Mouse (Mus musculus) T-helper 1 cell (primary cell): ENCODE results near the gene Adamtsl1.

Experiments used
- in situ Hi-C: fragments of 300-600 bp; cut with MboI, MseI; formaldehyde crosslinking; loops from one replicate; pipeline ENCODE4 v1.15.1; 2025; ENCODE audit warnings: high pct_unique_total_duplicates

Adamtsl1 gene

GRCm38 (mm10) chr4:86046881-86047280, 532.9 kb downstream of the Adamtsl1 start:
- in situ Hi-C loops = no loop called here

GRCm38 (mm10) chr4:86053487-86054237, 539.7 kb downstream of the Adamtsl1 start:
- in situ Hi-C loops = no loop called here

DNA sequence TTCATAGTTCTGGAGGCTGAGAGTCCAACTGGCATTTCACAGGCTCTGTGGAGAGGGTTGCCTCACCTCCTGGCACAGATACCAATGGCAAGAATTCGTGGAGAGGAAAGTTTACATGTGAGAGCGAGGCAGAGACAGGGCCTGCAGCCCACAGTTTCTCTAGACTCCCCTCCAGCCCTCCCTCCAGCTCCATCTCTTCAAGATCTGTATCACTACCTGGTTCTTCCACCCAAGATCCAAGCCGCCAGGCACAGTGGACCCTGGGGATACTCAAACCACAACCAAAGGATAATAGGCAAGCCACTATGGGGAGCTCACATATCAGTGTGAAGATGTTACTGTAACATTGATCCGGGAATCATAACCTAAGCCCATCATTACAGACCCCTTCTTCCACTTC, 546.6 kb downstream of the Adamtsl1 start:
- in situ Hi-C loops = no loop called here

DNA sequence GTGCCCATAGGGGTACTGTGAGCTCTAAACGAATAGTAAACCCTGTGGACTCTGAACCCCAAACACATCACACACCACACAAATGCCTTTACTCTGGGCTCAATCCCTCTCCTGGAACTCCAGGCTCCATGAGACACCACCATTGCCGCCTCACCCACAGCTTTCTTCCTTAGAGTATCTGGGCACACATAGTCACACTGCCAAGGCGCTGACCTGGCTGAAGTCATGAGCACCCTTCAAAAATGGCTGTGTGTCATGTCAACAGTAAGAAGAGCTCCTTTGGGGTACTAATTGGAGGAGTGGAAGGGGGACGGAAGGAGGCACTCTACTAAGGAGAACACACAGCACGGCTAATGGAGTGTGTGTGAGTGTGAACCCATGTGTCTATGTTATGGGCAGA, 554.4 kb downstream of the Adamtsl1 start:
- in situ Hi-C loops = no loop called here

DNA sequence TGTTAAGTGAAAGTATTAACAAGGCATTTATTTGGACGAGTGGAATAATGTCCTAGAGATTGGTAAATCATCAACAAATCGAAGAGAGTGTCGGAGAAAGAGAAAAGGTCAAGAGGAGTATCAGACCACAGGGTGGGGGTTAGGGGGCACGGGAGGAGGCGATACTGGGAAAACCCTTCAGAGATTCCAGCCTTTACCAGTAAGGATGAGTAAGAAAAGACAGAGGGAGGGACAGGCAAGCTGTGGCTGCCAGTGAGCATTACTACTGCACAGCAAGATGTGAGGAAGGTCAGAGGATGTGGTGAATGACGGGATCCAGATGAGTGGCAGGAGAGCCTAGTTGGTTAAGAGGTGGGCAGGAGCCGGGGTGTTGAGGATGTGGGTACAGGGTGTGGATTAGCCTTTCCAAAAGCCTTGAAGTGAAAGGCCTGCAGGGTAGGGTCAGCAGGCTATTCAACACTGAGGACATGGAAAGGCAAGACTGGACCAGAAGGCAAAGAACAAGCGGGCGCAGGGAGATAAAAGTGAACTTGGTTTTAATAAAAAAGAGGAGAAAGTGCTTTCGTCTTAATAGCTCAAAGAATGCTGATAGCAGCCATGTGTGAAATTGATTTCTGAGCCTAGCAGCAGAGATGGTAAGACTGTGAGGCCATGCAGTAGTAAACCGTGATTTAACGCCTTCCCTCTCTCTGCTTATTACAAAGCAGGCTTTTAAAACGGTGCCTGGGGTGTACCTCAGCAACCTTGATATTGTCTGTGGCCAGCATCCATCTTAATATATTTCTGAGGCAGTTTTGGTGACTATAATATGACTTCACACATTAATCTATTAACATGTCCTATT, 555.1 kb downstream of the Adamtsl1 start:
- in situ Hi-C loops = no loop called here

DNA sequence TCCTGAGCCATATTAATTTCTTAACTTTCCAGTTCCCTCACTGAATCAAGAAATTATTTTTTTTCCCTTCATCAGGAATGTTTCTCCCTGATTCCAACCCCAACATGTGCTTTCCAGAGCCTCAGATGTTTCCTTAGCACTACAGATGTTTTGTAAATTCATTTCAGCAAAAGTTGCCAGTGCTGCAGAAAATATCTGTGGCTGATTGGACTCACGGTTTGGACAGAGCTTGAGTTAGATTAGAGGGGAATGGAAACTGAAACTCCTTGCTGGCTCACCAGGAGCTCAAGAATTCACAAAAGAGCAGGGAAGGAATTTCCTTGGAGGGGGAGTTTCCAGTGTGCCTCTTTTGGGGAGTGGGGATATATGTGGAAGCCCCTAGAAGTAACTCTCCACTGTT, 560.9 kb downstream of the Adamtsl1 start:
- in situ Hi-C loops = no loop called here

DNA sequence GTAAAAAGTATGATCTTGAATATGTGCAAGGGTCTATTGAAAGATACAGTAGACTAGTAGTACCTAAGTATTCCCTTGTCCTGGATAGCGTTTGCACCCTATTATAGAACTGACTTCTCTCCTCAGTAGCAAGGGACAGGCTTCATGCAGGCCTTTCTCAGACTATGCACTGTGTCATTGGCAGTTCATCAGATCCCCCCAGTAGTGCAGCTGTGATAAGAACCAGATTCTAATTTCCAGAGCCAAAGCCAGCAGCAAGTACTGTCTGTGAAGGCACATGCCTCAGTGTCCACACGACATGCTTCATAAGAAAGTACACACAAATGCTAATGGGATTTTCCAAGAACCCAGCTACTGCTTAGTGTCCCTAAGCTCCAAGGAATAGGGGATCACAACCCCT, 563.4 kb downstream of the Adamtsl1 start:
- in situ Hi-C loops = no loop called here

- in situ Hi-C loops = no loop called here
Observed at GRCm38 (mm10) chr4:86077854-86078253, 563.9 kb downstream of the Adamtsl1 start.

DNA sequence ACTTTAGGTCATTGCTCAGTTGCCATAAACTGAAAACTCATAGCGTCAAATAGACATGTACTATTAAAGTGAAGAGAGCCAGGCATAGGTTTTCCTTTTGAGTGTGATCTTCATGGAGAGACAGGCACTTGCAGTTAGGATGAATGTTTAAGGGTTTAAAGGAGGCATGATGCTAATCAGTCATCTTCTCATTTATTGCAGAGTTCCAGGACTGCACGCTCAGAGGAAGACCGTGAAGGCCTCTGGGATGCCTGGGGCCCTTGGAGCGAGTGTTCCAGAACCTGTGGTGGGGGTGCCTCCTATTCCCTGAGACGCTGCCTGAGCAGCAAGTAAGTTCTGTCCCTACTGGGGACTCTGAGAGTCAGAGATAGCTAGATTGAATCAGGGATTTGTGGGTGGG, 573.5 kb downstream of the Adamtsl1 start:
- in situ Hi-C loops = no loop called here

GRCm38 (mm10) chr4:86103207-86103606, 589.2 kb downstream of the Adamtsl1 start:
- in situ Hi-C loops = no loop called here

DNA sequence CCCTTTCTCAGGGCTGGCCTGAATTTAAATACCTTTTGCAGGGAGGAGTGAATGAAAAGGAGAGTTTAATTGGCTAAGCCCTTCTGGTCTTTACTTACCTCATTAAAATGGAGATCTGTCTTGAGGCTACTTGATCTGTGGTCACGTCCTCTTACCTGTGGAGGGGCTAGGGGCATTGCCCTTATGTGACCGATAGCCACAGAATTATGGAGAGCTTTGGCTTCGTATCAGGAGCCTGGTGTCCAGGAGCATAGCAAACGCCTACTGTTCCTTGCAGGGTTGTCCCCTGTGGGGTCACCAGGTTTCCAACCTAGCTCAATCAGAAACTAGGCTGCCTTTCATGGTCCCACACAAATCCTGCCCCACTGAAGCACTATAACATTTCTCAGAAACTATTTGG, 594.4 kb downstream of the Adamtsl1 start:
- in situ Hi-C loops = no loop called here

DNA sequence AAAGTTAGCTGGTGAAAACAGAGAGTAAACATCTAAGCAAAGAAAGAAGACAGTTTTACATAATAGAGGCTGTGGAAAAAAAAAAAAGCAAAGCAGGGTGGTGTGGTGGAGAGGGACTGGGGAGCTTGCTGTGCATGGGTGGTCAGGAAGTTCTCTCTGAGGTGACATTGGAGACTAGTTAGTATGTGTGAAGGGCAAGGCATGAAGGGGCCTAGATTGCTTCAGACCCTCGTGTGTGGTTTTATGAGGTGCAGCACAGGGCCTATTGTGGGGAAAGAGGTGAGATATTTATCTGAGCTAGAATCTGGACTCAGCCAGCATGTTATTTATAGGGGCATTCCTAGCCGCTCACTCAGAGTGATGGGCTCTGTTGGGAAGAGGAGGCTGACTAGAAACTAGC, 605.1 kb downstream of the Adamtsl1 start:
- in situ Hi-C loops = no loop called here

GRCm38 (mm10) chr4:86122431-86122830, 608.5 kb downstream of the Adamtsl1 start:
- in situ Hi-C loops = no loop called here

DNA sequence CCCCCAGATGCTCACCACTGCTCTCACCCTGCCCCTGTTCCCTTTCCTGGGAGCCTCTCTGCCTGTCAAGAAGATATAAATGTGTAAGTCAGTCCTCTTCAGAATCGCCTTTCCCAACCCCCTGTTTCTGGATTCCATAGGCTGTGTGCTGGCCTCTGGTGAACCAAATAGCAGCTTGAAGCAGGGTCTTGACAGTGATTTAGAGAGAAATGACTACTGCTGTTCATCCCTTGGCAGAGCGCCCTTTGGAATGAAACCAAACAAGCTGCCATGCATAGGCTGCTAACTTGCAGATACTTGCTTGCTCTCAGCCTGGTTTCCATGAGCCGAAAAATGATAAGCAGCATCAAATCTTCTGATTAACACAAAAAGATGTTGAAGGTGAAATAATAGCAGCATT, 610.4 kb downstream of the Adamtsl1 start:
- in situ Hi-C loops = no loop called here

GRCm38 (mm10) chr4:86126636-86127035, 612.7 kb downstream of the Adamtsl1 start:
- in situ Hi-C loops = no loop called here

- in situ Hi-C loops = no loop called here
Observed at GRCm38 (mm10) chr4:86158551-86158950, 644.6 kb downstream of the Adamtsl1 start.

DNA sequence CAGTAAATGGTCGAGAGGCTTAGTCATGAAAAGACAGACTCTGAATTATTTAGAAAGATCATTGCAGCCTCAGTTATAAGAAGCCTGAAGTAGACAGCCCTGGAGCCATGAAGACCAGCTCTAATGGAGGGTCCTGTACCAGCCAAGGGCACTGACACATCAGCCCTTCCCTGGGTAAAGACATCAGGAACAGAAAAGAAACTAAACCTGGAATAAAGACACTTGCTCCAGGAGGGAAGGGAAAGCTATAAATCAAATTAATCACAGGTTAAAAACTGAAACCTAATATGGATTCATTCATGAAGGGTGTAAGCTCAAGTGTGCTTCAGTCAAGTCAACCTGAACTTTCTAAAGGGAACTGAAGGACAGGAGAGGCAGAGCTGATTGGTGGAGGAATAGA, 645.4 kb downstream of the Adamtsl1 start:
- in situ Hi-C loops = no loop called here

DNA sequence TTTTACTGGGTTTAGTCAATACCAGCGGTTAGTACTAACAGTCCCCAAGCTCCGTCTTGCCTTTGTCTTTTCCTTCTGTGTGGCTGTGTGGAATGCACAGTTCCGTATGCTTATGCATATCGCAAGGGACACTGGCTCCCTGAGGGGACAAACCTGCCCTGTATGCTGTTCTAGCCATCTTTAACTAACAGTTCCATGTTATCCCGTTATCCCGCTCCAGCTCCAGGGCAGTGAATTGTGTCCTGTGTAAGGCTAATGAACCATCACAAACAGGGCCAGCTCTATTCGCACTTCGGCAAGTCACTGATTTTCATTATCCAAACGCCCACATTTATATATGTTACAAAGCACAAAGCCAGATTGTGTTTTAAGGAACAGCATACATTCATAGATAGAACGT, 656.8 kb downstream of the Adamtsl1 start:
- in situ Hi-C loops = no loop called here

- in situ Hi-C loops = no loop called here
Observed at GRCm38 (mm10) chr4:86171461-86171860, 657.5 kb downstream of the Adamtsl1 start.

GRCm38 (mm10) chr4:86177471-86177870, 663.5 kb downstream of the Adamtsl1 start:
- in situ Hi-C loops = no loop called here

- in situ Hi-C loops = no loop called here
Observed at GRCm38 (mm10) chr4:86178116-86178515, 664.1 kb downstream of the Adamtsl1 start.

GRCm38 (mm10) chr4:86183701-86184173, 669.8 kb downstream of the Adamtsl1 start:
- in situ Hi-C loops = no loop called here

GRCm38 (mm10) chr4:86189853-86190252, 675.9 kb downstream of the Adamtsl1 start:
- in situ Hi-C loops = no loop called here
